Mouse (Mus musculus): ENCODE results near the gene Uap1. TPM values are rescaled to one million over a fixed set of nuclear protein-coding genes. Genes with fewer than 3 reads are reported as not detected.

Gene Uap1
- polyA plus RNA-seq, 1 experiment from 2014 or later = 55.5 TPM

DNA sequence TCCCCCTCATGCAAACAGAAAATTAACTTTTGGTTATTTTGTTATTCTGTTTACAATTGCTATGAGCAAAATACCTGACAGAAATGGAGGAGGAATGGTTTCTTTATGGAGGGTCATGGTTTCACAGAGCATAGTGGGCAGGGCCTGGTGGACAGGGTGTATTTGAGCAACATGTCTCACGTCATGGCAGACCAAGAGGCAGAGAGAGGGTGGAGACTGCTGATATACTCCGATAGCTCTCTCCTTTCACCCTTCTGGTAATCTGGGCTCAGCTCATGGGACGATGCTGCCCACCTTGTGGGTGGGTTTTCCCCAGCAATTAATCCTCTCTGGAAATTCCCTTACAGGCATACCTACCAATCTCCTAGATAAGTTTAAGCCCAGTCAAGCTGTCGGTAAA is 15.5 kb upstream of the Uap1 start:
- Histone ChIP-seq H3K27ac (replicated peaks) (no peak overlapping the region), H3K27me3 (ENCODE audit: low read depth, poor library complexity, severe bottlenecking) (no peaks in the 10 kb centered on the region), H3K9me3 (replicated peaks) (no peaks in the 10 kb centered on the region), H3K36me3 (peaks cover 32% of the 10 kb centered on the region), H3K4me1 (no peaks in the 10 kb centered on the region), H3K4me3 (no peak overlapping the region)
- no peak for DNase-seq (ENCODE audit: low spot score)
- 86% methylated on average over 4 of the region's 4 CpGs for WGBS

DNA sequence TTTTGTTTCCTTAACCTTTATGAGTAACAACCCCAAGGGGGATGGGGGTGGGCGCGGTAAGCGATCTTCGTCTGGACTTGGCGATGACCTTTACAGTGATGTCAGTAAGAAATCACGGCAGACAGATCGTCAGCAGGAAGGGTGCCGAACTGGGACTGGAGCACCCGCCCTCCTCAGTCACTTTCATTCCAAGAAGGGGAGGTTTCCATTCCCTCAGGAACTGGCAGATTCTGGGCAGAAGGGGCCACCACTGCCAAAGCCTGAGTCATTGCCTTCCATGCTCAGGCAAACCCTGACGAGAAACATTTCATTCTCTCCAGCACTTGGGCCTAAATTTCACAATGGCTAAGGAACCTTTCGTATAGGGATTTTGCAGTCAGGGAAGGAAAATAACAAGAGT is 13.8 kb upstream of the Uap1 start:
- no peaks in the 10 kb centered on the region for H3K9me3 ChIP-seq (replicated peaks)
- H3K36me3 ChIP-seq = peaks cover 16% of the 10 kb centered on the region
- no peak overlapping the region for H3K4me3 ChIP-seq
- WGBS = 87% methylated on average over 11 of the region's 11 CpGs
- no peak overlapping the region for H3K27ac ChIP-seq (replicated peaks)
- no peaks in the 10 kb centered on the region for H3K27me3 ChIP-seq (ENCODE audit: low read depth, poor library complexity, severe bottlenecking)
- no peak for DNase-seq (ENCODE audit: low spot score)
- H3K4me1 ChIP-seq = no peaks in the 10 kb centered on the region

DNA sequence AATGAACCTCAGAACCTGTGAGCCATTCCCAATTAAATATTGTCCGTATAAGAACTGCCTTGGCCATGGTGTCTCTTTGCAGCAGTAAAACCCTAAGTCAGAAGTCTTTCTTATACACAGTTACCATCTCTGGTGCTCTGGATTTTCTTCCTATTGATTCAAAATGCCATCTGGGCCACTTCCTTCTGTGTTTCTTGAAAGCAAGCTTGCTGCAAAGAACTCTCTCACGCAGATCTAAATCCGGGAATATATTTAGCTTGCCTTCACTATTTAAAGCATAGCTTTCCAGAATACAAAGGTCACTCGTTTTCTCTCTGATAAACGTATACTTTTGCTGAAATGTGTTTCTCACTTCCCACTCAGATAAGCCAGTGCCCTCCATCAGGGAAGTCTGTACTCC is 11.8 kb upstream of the Uap1 start:
- Histone ChIP-seq H3K36me3 (no peaks in the 10 kb centered on the region), H3K9me3 (replicated peaks) (no peaks in the 10 kb centered on the region), H3K27ac (replicated peaks) (no peak overlapping the region), H3K4me1 (no peaks in the 10 kb centered on the region), H3K4me3 (no peak overlapping the region), H3K27me3 (ENCODE audit: low read depth, poor library complexity, severe bottlenecking) (no peaks in the 10 kb centered on the region)
- 90% methylated on average over 5 of the region's 5 CpGs for WGBS
- DNase-seq (ENCODE audit: low spot score) = no peak

DNA sequence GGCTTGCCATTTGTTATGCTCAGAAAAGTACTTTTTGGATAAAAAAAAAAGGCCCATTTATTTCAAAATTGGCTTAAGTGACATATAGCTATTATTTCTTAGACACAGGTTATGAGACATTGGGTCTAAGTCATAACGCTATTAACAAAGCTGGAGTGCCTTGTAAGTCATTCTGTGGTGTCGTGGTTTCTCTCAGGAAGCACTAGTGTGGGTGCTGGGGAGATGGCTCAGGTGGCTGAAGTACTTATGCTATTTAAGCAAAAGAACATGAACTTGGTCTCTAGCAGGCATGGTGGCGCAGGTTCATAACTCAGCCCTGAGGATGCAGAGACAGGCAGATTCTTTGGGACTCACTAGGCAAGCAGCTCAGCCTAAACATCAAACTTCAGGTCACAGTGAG is 10.4 kb upstream of the Uap1 start:
- Histone ChIP-seq H3K27ac (replicated peaks) (no peak overlapping the region), H3K4me1 (no peaks in the 10 kb centered on the region), H3K27me3 (ENCODE audit: low read depth, poor library complexity, severe bottlenecking) (no peaks in the 10 kb centered on the region), H3K4me3 (no peak overlapping the region), H3K36me3 (no peaks in the 10 kb centered on the region), H3K9me3 (replicated peaks) (no peaks in the 10 kb centered on the region)
- 93% methylated on average over 3 of the region's 3 CpGs for WGBS
- no peak for DNase-seq (ENCODE audit: low spot score)

DNA sequence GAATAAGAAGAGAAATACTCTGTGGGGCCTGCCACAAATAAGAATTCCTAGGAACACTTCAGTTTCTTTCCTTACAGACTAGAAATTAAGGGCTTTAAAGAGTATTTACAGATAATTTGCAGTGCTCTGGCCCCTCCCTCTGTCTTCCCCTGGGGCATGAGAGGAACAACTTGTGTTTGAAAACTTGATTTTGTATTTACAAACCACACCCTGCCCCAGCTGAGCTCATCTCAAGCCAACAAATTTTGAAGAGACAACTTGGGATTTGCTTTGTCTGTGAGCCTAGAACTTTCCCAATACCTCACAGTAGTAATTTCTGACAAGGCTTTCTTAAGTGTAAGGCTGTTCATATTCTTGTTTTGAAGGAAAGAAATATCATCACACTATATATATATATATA is 7.9 kb upstream of the Uap1 start:
- H3K36me3 ChIP-seq = no peaks in the 10 kb centered on the region

DNA sequence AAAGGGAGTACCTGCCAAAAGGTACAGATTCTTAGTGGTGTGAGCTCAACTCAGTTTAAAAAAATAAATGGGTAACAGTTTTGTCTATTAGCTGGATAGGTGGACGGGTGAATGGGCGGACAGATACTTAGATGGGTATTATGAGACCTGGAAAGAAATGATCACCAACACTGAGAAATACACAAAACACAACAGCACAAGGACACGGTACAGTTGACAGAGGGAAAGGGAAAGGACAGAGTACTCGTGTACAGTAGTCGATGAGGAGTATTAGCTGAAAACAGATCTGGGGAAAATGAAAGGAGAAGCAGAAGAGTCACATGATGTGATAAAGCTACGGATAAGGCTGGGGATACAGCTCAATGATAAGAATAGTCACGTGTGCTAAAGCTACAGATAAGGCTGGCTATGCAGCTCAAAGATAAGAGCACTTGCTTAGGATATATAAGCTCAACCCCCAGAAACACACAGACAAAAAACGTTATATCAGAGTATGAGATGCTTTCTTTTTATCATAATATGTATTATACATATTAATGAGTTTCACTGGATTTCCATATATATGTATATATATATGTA is 2.0 kb upstream of the Uap1 start:
- no peaks in the 10 kb centered on the region for H3K36me3 ChIP-seq
- H3K4me1 ChIP-seq = peaks cover 28% of the 10 kb centered on the region
- WGBS = 90% methylated on average over 8 of the region's 8 CpGs
- no peaks in the 10 kb centered on the region for H3K9me3 ChIP-seq (replicated peaks)
- no peaks in the 10 kb centered on the region for H3K27me3 ChIP-seq (ENCODE audit: low read depth, poor library complexity, severe bottlenecking)
- no peak overlapping the region for H3K27ac ChIP-seq (replicated peaks)
- no peak for DNase-seq (ENCODE audit: low spot score)
- H3K4me3 ChIP-seq = no peak overlapping the region

More for the DNA sequence above, 7.9 kb upstream of the Uap1 start:
- H3K27me3 ChIP-seq (ENCODE audit: low read depth, poor library complexity, severe bottlenecking) = no peaks in the 10 kb centered on the region
- no peak for DNase-seq (ENCODE audit: low spot score)
- no peak overlapping the region for H3K27ac ChIP-seq (replicated peaks)
- no peaks in the 10 kb centered on the region for H3K9me3 ChIP-seq (replicated peaks)
- no peak overlapping the region for H3K4me3 ChIP-seq
- no peaks in the 10 kb centered on the region for H3K4me1 ChIP-seq

DNA sequence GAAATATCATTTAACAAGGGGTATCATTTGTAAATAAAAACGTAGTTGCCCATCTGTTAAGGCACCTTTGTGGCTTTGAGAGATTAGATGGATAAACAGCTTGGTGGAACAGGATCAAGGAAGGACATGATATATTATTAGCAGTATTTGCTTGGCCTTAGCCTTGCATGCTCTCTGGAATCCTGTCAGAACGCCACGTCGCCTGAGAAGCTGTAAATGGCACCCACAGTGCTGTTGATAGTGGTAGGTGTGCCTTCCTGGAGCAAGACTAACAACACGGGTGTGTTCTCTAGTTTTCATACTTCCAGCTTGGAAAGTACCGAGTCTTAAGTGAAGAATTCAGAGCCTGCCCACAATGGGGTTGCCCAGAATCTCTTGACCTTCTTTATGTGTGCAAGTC is 1.1 kb upstream of the Uap1 start:
- WGBS = 60% methylated on average over 6 of the region's 6 CpGs
- Histone ChIP-seq H3K27ac (replicated peaks) (no peak overlapping the region), H3K9me3 (replicated peaks) (no peaks in the 10 kb centered on the region), H3K4me3 (peak overlapping the region; percentile 85; the same call in 1 of the 2 replicates), H3K27me3 (ENCODE audit: low read depth, poor library complexity, severe bottlenecking) (no peaks in the 10 kb centered on the region), H3K36me3 (no peaks in the 10 kb centered on the region), H3K4me1 (peaks cover 28% of the 10 kb centered on the region)
- DNase-seq (ENCODE audit: low spot score) = no peak

DNA sequence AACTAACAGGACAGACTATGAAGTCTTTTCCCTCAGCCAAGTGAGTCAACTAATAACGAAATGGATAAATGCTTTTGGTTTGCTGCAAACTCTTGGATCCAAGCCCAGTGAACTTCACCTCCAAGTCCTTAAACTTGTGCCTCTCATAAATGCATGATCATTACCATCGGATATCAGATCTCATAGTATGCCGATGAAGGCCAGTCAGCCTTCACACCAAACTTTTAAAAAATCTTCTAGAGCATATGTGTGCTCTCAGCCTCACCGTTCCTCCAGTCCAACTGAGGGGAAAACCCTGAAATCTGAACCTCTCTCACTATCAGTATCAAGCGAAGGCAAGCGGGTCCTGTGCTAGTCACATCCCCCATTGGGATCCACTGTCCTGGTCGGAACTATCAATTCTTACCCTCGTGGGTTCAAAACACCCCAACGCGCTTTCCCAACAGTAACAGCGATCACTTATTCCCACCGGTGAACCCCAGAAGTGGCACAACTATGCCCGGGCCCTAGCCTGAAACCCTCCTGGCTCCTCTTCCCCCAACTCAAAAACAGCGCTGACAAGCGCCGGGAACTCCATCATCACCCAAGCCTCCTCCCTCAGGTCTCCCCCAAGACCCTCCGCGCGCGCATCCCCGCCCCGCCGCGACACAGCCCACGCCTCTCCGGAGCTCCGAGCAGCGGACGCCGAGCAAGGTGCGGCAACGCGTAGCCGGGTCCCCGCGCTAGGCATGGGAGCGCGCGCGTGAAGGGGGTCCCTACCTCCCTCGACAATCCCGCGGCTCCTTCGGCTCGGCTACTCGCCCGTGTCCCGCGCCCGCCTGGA is 555 bp downstream of the Uap1 start:
- H3K36me3 ChIP-seq = no peaks in the 10 kb centered on the region
- H3K27me3 ChIP-seq (ENCODE audit: low read depth, poor library complexity, severe bottlenecking) = no peaks in the 10 kb centered on the region
- 1% methylated on average over 50 of the region's 50 CpGs for WGBS
- peak overlapping the region; percentile 92 for H3K27ac ChIP-seq (replicated peaks)
- H3K9me3 ChIP-seq (replicated peaks) = no peaks in the 10 kb centered on the region
- H3K4me1 ChIP-seq = peaks cover 28% of the 10 kb centered on the region
- DNase-seq (ENCODE audit: low spot score) = no peak
- peak overlapping the region; percentile 85 for H3K4me3 ChIP-seq

DNA sequence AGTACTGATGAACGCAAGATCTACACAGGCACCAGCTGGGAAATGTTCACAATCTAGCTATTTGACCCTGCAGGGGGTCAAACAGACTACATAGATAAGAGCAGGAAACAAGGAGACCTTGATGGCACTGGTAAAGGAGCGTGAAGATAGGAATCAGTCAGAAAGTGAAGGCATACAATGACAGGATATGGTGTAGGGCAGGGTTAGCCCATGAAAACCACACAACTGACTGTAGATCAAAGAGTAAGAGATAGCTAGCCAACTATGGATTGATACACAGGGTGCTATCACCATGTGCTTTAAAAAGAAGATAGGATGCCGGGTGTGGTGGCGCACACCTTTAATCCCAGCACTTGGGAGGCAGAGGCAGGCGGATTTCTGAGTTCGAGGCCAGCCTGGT is 7.0 kb downstream of the Uap1 start:
- Histone ChIP-seq H3K9me3 (replicated peaks) (no peaks in the 10 kb centered on the region), H3K36me3 (peaks cover 19% of the 10 kb centered on the region), H3K4me1 (peaks cover 4% of the 10 kb centered on the region), H3K27me3 (ENCODE audit: low read depth, poor library complexity, severe bottlenecking) (no peaks in the 10 kb centered on the region), H3K4me3 (no peak overlapping the region), H3K27ac (replicated peaks) (no peak overlapping the region)
- 94% methylated on average over 6 of the region's 6 CpGs for WGBS
- DNase-seq (ENCODE audit: low spot score) = no peak

DNA sequence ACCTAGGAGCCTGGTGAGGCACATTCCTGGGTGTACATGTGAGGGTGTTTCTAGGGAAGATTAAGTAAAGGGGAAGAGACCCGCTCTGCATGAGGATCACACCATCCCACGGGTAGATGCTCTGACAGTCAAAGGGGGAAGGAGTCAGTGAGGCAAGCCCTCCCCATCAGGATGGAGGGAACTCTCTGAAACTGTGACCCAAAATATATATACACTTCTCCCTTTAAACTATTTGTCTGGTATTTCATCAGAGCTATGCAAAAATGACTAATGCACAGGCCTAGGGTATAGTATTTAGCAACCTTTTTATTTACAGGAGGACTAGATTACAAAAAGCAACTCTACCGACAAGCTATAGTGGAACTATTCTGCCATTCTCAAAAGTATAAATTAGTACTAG is 9.8 kb downstream of the Uap1 start:
- Histone ChIP-seq H3K4me1 (peaks cover 10% of the 10 kb centered on the region; the same call in 1 of the 2 replicates), H3K27me3 (ENCODE audit: low read depth, poor library complexity, severe bottlenecking) (no peaks in the 10 kb centered on the region), H3K36me3 (peaks cover 24% of the 10 kb centered on the region), H3K4me3 (no peak overlapping the region), H3K27ac (replicated peaks) (no peak overlapping the region), H3K9me3 (replicated peaks) (no peaks in the 10 kb centered on the region)
- no peak for DNase-seq (ENCODE audit: low spot score)
- 92% methylated on average over 3 of the region's 3 CpGs for WGBS

DNA sequence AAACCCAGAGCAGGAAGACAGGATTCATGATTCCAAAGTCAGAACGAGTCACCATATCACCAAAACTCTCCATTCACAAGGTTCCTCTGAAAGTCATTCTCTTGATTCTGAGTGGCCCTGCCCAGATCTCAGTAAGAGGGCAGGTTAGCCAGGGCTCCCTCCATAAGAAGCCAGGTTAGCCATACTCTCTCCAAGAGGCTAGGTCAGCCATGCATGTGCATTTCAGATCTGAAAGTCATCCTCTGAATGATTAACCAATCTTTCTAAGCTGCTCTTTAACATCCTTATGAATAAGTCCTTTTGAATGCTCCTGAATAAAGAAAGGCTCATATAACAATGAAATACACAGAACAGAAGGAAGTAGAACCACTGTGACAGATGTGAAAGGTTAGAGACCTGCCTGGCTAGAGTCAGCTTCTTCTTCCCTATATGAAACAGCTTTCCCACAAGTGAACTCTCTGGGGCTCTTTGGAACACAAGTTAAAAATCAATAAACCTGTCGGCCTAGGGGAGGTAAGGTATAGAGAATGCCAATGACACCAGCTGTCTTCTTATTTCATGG is 10.6 kb downstream of the Uap1 start:
- Histone ChIP-seq H3K27ac (replicated peaks) (no peak overlapping the region), H3K36me3 (peaks cover 26% of the 10 kb centered on the region), H3K4me1 (peaks cover 10% of the 10 kb centered on the region; the same call in 1 of the 2 replicates), H3K9me3 (replicated peaks) (no peaks in the 10 kb centered on the region), H3K4me3 (no peak overlapping the region), H3K27me3 (ENCODE audit: low read depth, poor library complexity, severe bottlenecking) (no peaks in the 10 kb centered on the region)
- 85% methylated on average over 2 of the region's 2 CpGs for WGBS
- no peak for DNase-seq (ENCODE audit: low spot score)

DNA sequence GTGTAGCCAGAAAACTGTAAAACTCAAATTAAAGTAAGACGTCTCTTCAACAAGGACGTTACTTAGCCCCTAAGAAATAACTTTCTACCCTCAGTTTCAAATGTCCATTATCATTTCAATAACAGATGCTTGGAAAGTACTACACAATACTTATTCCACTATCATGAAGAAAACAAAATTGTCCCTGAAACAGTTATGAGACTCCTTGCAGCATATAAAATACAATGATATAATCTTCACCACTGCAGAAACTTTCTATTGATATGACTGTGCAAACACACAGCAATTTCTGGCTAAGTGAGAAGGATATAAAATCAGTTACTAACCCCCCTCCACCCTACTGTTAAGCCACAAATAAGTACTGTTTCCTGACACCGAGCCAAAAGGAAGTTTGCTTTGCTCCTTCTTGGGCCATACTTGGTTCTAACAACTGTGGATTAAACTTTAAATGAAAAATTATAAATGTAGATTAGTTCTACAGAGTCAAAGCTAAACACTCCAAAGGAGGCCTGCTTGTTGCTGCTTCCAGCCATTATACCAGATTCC is 11.3 kb downstream of the Uap1 start:
- Histone ChIP-seq H3K4me3 (no peak overlapping the region), H3K27me3 (ENCODE audit: low read depth, poor library complexity, severe bottlenecking) (no peaks in the 10 kb centered on the region), H3K4me1 (peaks cover 10% of the 10 kb centered on the region; the same call in 1 of the 2 replicates), H3K36me3 (peaks cover 29% of the 10 kb centered on the region), H3K9me3 (replicated peaks) (no peaks in the 10 kb centered on the region), H3K27ac (replicated peaks) (no peak overlapping the region)
- DNase-seq (ENCODE audit: low spot score) = no peak
- WGBS = 90% methylated on average over 3 of the region's 3 CpGs

DNA sequence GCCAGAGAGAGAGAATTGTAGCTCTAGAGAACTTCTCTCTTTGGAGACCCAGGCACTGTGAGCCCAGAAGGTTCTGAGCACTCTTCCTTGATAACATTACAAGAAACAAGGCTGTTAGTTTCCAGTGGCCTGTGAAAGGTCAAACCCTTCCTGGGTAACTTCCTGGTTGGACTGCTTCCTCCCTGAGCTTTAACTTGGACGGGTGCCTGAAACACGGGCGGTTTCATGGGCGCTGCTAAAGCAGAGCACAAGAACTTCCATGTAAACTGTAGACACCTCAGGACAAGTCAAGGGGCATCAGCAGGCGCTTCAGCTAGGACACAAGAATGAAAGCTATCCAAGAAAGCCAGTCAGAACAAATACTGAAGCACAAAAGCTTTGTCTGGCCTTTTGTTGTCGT is 12.9 kb downstream of the Uap1 start:
- no peaks in the 10 kb centered on the region for H3K9me3 ChIP-seq (replicated peaks)
- H3K36me3 ChIP-seq = peaks cover 40% of the 10 kb centered on the region
- H3K4me1 ChIP-seq = peaks cover 10% of the 10 kb centered on the region; the same call in 1 of the 2 replicates
- H3K4me3 ChIP-seq = no peak overlapping the region
- no peak overlapping the region for H3K27ac ChIP-seq (replicated peaks)
- no peaks in the 10 kb centered on the region for H3K27me3 ChIP-seq (ENCODE audit: low read depth, poor library complexity, severe bottlenecking)
- WGBS = 85% methylated on average over 6 of the region's 6 CpGs
- no peak for DNase-seq (ENCODE audit: low spot score)

Measured in midbrain, embryonic 10.5 days (tissue).